Mouse (Mus musculus) midbrain, embryonic 12.5 days (tissue): ENCODE results near the gene Foxi1. TPM values are rescaled to one million over a fixed set of nuclear protein-coding genes. Genes with fewer than 3 reads are reported as not detected.
"Not testable (repeated sequence)": the region's sequence is repeated elsewhere in the genome, so short reads cannot be mapped to it uniquely, and the experiment has no call there.

Source experiments
- ATAC-seq: fragments of 200-750 bp; cut with Nextera tagmentation; 2 replicates; pipeline ENCODE4 v1.8.0; 2017; ENCODE audit warnings: low read depth, moderate TSS enrichment, moderate library complexity; ENCODE audit not compliant: low FRiP score
- H3K27ac ChIP-seq: fragments of 300-500 bp; sonication (generic); replicated peaks from 2 replicates; pipeline ENCODE4 v1.5.1; 2016; ENCODE audit warnings: mild to moderate bottlenecking
- H3K27me3 ChIP-seq: fragments of 300-500 bp; sonication (generic); 2 replicates; pipeline ENCODE4 v1.6.1; 2016; ENCODE audit warnings: mild to moderate bottlenecking
- H3K36me3 ChIP-seq: fragments of 300-500 bp; sonication (generic); 2 replicates; pipeline ENCODE4 v1.6.1; 2016
- H3K4me1 ChIP-seq: fragments of 300-500 bp; sonication (generic); 2 replicates; pipeline ENCODE4 v1.6.1; 2016
- H3K4me2 ChIP-seq: fragments of 300-500 bp; sonication (generic); replicated peaks from 2 replicates; pipeline ENCODE4 v1.6.1; 2016; ENCODE audit warnings: mild to moderate bottlenecking, moderate library complexity
- H3K4me3 ChIP-seq: fragments of 300-500 bp; sonication (generic); 2 replicates; pipeline ENCODE4 v1.5.1; 2016; ENCODE audit warnings: mild to moderate bottlenecking
- H3K9ac ChIP-seq: fragments of 300-500 bp; sonication (generic); replicated peaks from 2 replicates; pipeline ENCODE4 v1.6.1; 2016; ENCODE audit warnings: mild to moderate bottlenecking, moderate library complexity
- H3K9me3 ChIP-seq: fragments of 300-500 bp; sonication (generic); 2 replicates; pipeline ENCODE4 v1.6.1; 2016; ENCODE audit warnings: mild to moderate bottlenecking
- WGBS: fragments of 180-500 bp; shearing (Covaris S2); methylation state at CpG from one replicate; pipeline ENCODE4 v1.1.7; 2016; 5-methylcytosine and 5-hydroxymethylcytosine counted together
- polyA plus RNA-seq: library from polyadenylated mRNA; unstranded; fragments of >200 nt; fragmentation: Nextera tagmentation; extraction: Ambion mirVana; gene quantifications from 2 replicates; pipeline ENCODE4 v1.2.1, GENCODE M21; 2016

Gene Foxi1
- polyA plus RNA-seq, result not detected in 2 replicates

GRCm38 (mm10) chr11:34207989-34208388 is at the start of gene Foxi1:
TSS of gene Foxi1 (minus strand) at chr11:34208089.
- 84% methylated on average over 9 of the region's 10 CpGs for WGBS
- Histone ChIP-seq H3K4me1 (no peaks in the 10 kb centered on the region), H3K27me3 (no peaks in the 10 kb centered on the region), H3K4me2 (no peak within 1 kb of the TSS), H3K36me3 (no peaks in the 10 kb centered on the region), H3K27ac (no peak within 1 kb of the TSS), H3K9me3 (no peaks in the 10 kb centered on the region), H3K4me3 (no peak within 1 kb of the TSS), H3K9ac (no peak within 1 kb of the TSS)
- ATAC-seq, result no peak

GRCm38 (mm10) chr11:34242979-34243378 is 35.1 kb upstream of the Foxi1 start:
- H3K9me3 ChIP-seq, result peaks cover 3% of the 10 kb centered on the region; the same call in 1 of the 2 replicates
- no peak overlapping the region for H3K9ac ChIP-seq
- no peak for ATAC-seq
- WGBS, result 60% methylated on average over 6 of the region's 6 CpGs
- no peaks in the 10 kb centered on the region for H3K4me1 ChIP-seq
- H3K27me3 ChIP-seq, result no peaks in the 10 kb centered on the region
- H3K4me3 ChIP-seq, result no peak overlapping the region
- no peak overlapping the region for H3K4me2 ChIP-seq
- H3K27ac ChIP-seq, result no peak overlapping the region
- no peaks in the 10 kb centered on the region for H3K36me3 ChIP-seq

- H3K9me3 ChIP-seq, result peaks cover 3% of the 10 kb centered on the region; the same call in 1 of the 2 replicates
- no peak overlapping the region for H3K4me3 ChIP-seq
- H3K4me1 ChIP-seq, result no peaks in the 10 kb centered on the region
- ATAC-seq, result no peak
- no peak overlapping the region for H3K9ac ChIP-seq
- no peak overlapping the region for H3K27ac ChIP-seq
- H3K36me3 ChIP-seq, result no peaks in the 10 kb centered on the region
- 0 out of 2 replicates have a peak, but pooled peaks cover 4% of the 10 kb centered on the region for H3K27me3 ChIP-seq
- no peak overlapping the region for H3K4me2 ChIP-seq
- 97% methylated on average over 1 of the region's 1 CpGs for WGBS
Observed at GRCm38 (mm10) chr11:34240252-34240651, 32.4 kb upstream of the Foxi1 start.

GRCm38 (mm10) chr11:34239691-34240090 is 31.8 kb upstream of the Foxi1 start:
- Histone ChIP-seq H3K36me3 (no peaks in the 10 kb centered on the region), H3K4me2 (no peak overlapping the region), H3K4me3 (no peak overlapping the region), H3K9ac (no peak overlapping the region), H3K4me1 (no peaks in the 10 kb centered on the region), H3K9me3 (peaks cover 3% of the 10 kb centered on the region; the same call in 1 of the 2 replicates), H3K27ac (no peak overlapping the region), H3K27me3 (0 out of 2 replicates have a peak, but pooled peaks cover 4% of the 10 kb centered on the region)
- WGBS, result 81% methylated on average over 2 of the region's 2 CpGs
- ATAC-seq, result no peak

GRCm38 (mm10) chr11:34236885-34237284 is 29.0 kb upstream of the Foxi1 start:
- Histone ChIP-seq H3K4me2 (no peak overlapping the region), H3K4me1 (no peaks in the 10 kb centered on the region), H3K27me3 (0 out of 2 replicates have a peak, but pooled peaks cover 4% of the 10 kb centered on the region), H3K9me3 (no peaks in the 10 kb centered on the region), H3K4me3 (no peak overlapping the region), H3K36me3 (no peaks in the 10 kb centered on the region), H3K27ac (no peak overlapping the region), H3K9ac (no peak overlapping the region)
- no peak for ATAC-seq
- WGBS, result 81% methylated on average over 6 of the region's 6 CpGs

- no peaks in the 10 kb centered on the region for H3K36me3 ChIP-seq
- no peaks in the 10 kb centered on the region for H3K4me1 ChIP-seq
- no peak overlapping the region for H3K4me3 ChIP-seq
- H3K9ac ChIP-seq, result no peak overlapping the region
- 0 out of 2 replicates have a peak, but pooled peaks have one; percentile 47 for ATAC-seq
- WGBS, result 58% methylated on average over 5 of the region's 5 CpGs
- no peaks in the 10 kb centered on the region for H3K9me3 ChIP-seq
- 0 out of 2 replicates have a peak, but pooled peaks cover 4% of the 10 kb centered on the region for H3K27me3 ChIP-seq
- no peak overlapping the region for H3K4me2 ChIP-seq
- H3K27ac ChIP-seq, result no peak overlapping the region
Observed at GRCm38 (mm10) chr11:34236091-34236759, 28.3 kb upstream of the Foxi1 start.

- 45% methylated on average over 6 of the region's 6 CpGs for WGBS
- H3K27ac ChIP-seq, result no peak overlapping the region
- no peaks in the 10 kb centered on the region for H3K27me3 ChIP-seq
- H3K4me3 ChIP-seq, result no peak overlapping the region
- ATAC-seq, result peak; percentile 70
- no peaks in the 10 kb centered on the region for H3K4me1 ChIP-seq
- no peaks in the 10 kb centered on the region for H3K9me3 ChIP-seq
- H3K9ac ChIP-seq, result no peak overlapping the region
- H3K36me3 ChIP-seq, result no peaks in the 10 kb centered on the region
- no peak overlapping the region for H3K4me2 ChIP-seq
Observed at GRCm38 (mm10) chr11:34228758-34229364, 21.0 kb upstream of the Foxi1 start.

GRCm38 (mm10) chr11:34227180-34227579 is 19.3 kb upstream of the Foxi1 start:
- no peaks in the 10 kb centered on the region for H3K9me3 ChIP-seq
- 35% methylated on average over 1 of the region's 1 CpGs for WGBS
- H3K36me3 ChIP-seq, result no peaks in the 10 kb centered on the region
- H3K4me3 ChIP-seq, result no peak overlapping the region
- no peaks in the 10 kb centered on the region for H3K4me1 ChIP-seq
- no peak overlapping the region for H3K4me2 ChIP-seq
- no peaks in the 10 kb centered on the region for H3K27me3 ChIP-seq
- ATAC-seq, result no peak
- no peak overlapping the region for H3K9ac ChIP-seq
- H3K27ac ChIP-seq, result no peak overlapping the region

- 88% methylated on average over 4 of the region's 4 CpGs for WGBS
- H3K4me3 ChIP-seq, H3K36me3 ChIP-seq, H3K27me3 ChIP-seq, H3K9ac ChIP-seq, ATAC-seq, H3K4me2 ChIP-seq, H3K9me3 ChIP-seq, H3K4me1 ChIP-seq, H3K27ac ChIP-seq: not testable (repeated sequence)
Observed at GRCm38 (mm10) chr11:34220596-34220995, 12.7 kb upstream of the Foxi1 start.

GRCm38 (mm10) chr11:34212853-34213252 is 5.0 kb upstream of the Foxi1 start:
- Histone ChIP-seq H3K4me2 (no peak overlapping the region), H3K36me3 (no peaks in the 10 kb centered on the region), H3K4me1 (no peaks in the 10 kb centered on the region), H3K27ac (no peak overlapping the region), H3K4me3 (no peak overlapping the region), H3K9me3 (no peaks in the 10 kb centered on the region), H3K27me3 (no peaks in the 10 kb centered on the region), H3K9ac (no peak overlapping the region)
- ATAC-seq, result peak; percentile 58; the same call in 1 of the 2 replicates
- 23% methylated on average over 5 of the region's 5 CpGs for WGBS

GRCm38 (mm10) chr11:34202769-34203168 is 5.1 kb downstream of the Foxi1 start:
- Histone ChIP-seq H3K4me1 (no peaks in the 10 kb centered on the region), H3K4me3 (no peak overlapping the region), H3K4me2 (no peak overlapping the region), H3K27me3 (no peaks in the 10 kb centered on the region), H3K9ac (no peak overlapping the region), H3K9me3 (no peaks in the 10 kb centered on the region), H3K36me3 (no peaks in the 10 kb centered on the region), H3K27ac (no peak overlapping the region)
- 64% methylated on average over 1 of the region's 1 CpGs for WGBS
- no peak for ATAC-seq

- Histone ChIP-seq H3K27ac (no peak overlapping the region), H3K4me2 (no peak overlapping the region), H3K4me1 (no peaks in the 10 kb centered on the region), H3K27me3 (0 out of 2 replicates have a peak, but pooled peaks cover 4% of the 10 kb centered on the region), H3K4me3 (no peak overlapping the region), H3K36me3 (no peaks in the 10 kb centered on the region), H3K9me3 (no peaks in the 10 kb centered on the region), H3K9ac (no peak overlapping the region)
- WGBS, result 82% methylated on average over 3 of the region's 3 CpGs
- no peak for ATAC-seq
Observed at GRCm38 (mm10) chr11:34195142-34195541, 12.7 kb downstream of the Foxi1 start.
